Mouse (Mus musculus) liver, embryonic 11.5 days (tissue): ENCODE measurements at regions not wholly inside any gene's neighbourhood (a gene's known extent, or its start where the extent isn't known, plus 50 kb on each side); places are given as distances from the start of the nearest gene placed in this dataset.

Experiments used
- ATAC-seq: fragments of 200-750 bp; cut with Nextera tagmentation; replicated peaks from 2 replicates; pipeline ENCODE4 v1.8.0; 2017; ENCODE audit warnings: moderate number of reproducible peaks, mild to moderate bottlenecking, moderate TSS enrichment, moderate library complexity; ENCODE audit not compliant: low FRiP score
- DNase-seq: peaks from one replicate; pipeline ENCODE4 v3.0.0-alpha.2; 2017; ENCODE audit warnings: low spot score
- H3K27ac ChIP-seq: fragments of 300-500 bp; sonication (generic); 2 replicates; pipeline ENCODE4 v1.5.1; 2014; ENCODE audit warnings: mild to moderate bottlenecking, low read depth, low read length, control low read depth
- H3K27me3 ChIP-seq: fragments of 300-500 bp; sonication (generic); replicated peaks from 2 replicates; pipeline ENCODE4 v1.6.1; 2014; ENCODE audit warnings: low read length, mixed read lengths; ENCODE audit not compliant: control insufficient read depth, insufficient read depth
- H3K36me3 ChIP-seq: fragments of 300-500 bp; sonication (generic); 2 replicates; pipeline ENCODE4 v1.6.1; 2014; ENCODE audit warnings: mild to moderate bottlenecking, low read length, moderate library complexity, mixed read lengths; ENCODE audit not compliant: control insufficient read depth, insufficient read depth
- H3K4me1 ChIP-seq: fragments of 300-500 bp; sonication (generic); replicated peaks from 2 replicates; pipeline ENCODE4 v1.6.1; 2014; ENCODE audit warnings: low read length, mixed read lengths; ENCODE audit not compliant: control insufficient read depth, insufficient read depth
- H3K4me2 ChIP-seq: fragments of 300-500 bp; sonication (generic); 2 replicates; pipeline ENCODE4 v1.6.1; 2014; ENCODE audit warnings: mild to moderate bottlenecking, control low read depth, moderate library complexity
- H3K4me3 ChIP-seq: fragments of 300-500 bp; sonication (generic); 2 replicates; pipeline ENCODE4 v1.5.1; 2014; ENCODE audit warnings: low read depth, low read length, control low read depth
- H3K9ac ChIP-seq: fragments of 300-500 bp; sonication (generic); 2 replicates; pipeline ENCODE4 v1.6.1; 2014; ENCODE audit warnings: low read depth, low read length, control low read depth
- H3K9me3 ChIP-seq: fragments of 300-500 bp; sonication (generic); 2 replicates; pipeline ENCODE4 v1.6.1; 2016; ENCODE audit warnings: low read length, inconsistent platforms, mixed read lengths; ENCODE audit not compliant: control insufficient read depth
- WGBS: fragments of 180-500 bp; shearing (Covaris S2); extraction: QIAGEN DNeasy Blood & Tissue Kit; methylation state at CpG from one replicate; pipeline ENCODE4 v1.1.7; 2014; 5-methylcytosine and 5-hydroxymethylcytosine counted together

GRCm38 (mm10) chr13:71320489-71320888 lies 478.9 kb upstream of the Adamts16 start:
- no peak overlapping the region for H3K9ac ChIP-seq
- H3K4me1 ChIP-seq = no peaks in the 10 kb centered on the region
- DNase-seq (no peak), ATAC-seq (no peak)
- WGBS = 79% methylated on average over 3 of the region's 3 CpGs
- H3K27me3 ChIP-seq = no peaks in the 10 kb centered on the region
- no peaks in the 10 kb centered on the region for H3K36me3 ChIP-seq
- H3K9me3 ChIP-seq = no peaks in the 10 kb centered on the region
- no peak overlapping the region for H3K27ac ChIP-seq
- H3K4me3 ChIP-seq = no peak overlapping the region
- no peak overlapping the region for H3K4me2 ChIP-seq

GRCm38 (mm10) chr13:71303956-71304355 lies 462.3 kb upstream of the Adamts16 start:
- H3K4me2 ChIP-seq = no peak overlapping the region
- DNase-seq = no peak
- no peaks in the 10 kb centered on the region for H3K27me3 ChIP-seq
- no peak overlapping the region for H3K9ac ChIP-seq
- no peak overlapping the region for H3K4me3 ChIP-seq
- no peak for ATAC-seq
- H3K4me1 ChIP-seq = no peaks in the 10 kb centered on the region
- no peaks in the 10 kb centered on the region for H3K36me3 ChIP-seq
- 86% methylated on average over 4 of the region's 4 CpGs for WGBS
- no peak overlapping the region for H3K27ac ChIP-seq
- H3K9me3 ChIP-seq = no peaks in the 10 kb centered on the region

GRCm38 (mm10) chr13:71275991-71276390 lies 434.4 kb upstream of the Adamts16 start:
- Histone ChIP-seq H3K4me2 (no peak overlapping the region), H3K4me3 (no peak overlapping the region), H3K9ac (no peak overlapping the region), H3K4me1 (no peaks in the 10 kb centered on the region), H3K27me3 (no peaks in the 10 kb centered on the region), H3K36me3 (no peaks in the 10 kb centered on the region), H3K9me3 (peaks cover 4% of the 10 kb centered on the region; the same call in 1 of the 2 replicates), H3K27ac (no peak overlapping the region)
- no peak for DNase-seq
- 72% methylated on average over 2 of the region's 2 CpGs for WGBS
- no peak for ATAC-seq

- no peak for DNase-seq
- Histone ChIP-seq H3K9ac (no peak overlapping the region), H3K4me2 (no peak overlapping the region), H3K27me3 (no peaks in the 10 kb centered on the region), H3K36me3 (no peaks in the 10 kb centered on the region), H3K9me3 (no peaks in the 10 kb centered on the region), H3K4me3 (no peak overlapping the region), H3K27ac (no peak overlapping the region), H3K4me1 (no peaks in the 10 kb centered on the region)
- no peak for ATAC-seq
- 65% methylated on average over 3 of the region's 3 CpGs for WGBS
Observed at GRCm38 (mm10) chr13:71274139-71274538, 432.5 kb upstream of the Adamts16 start.

GRCm38 (mm10) chr13:71273485-71273884 lies 431.9 kb upstream of the Adamts16 start:
- no peak for DNase-seq
- Histone ChIP-seq H3K27ac (no peak overlapping the region), H3K4me2 (no peak overlapping the region), H3K4me1 (no peaks in the 10 kb centered on the region), H3K36me3 (no peaks in the 10 kb centered on the region), H3K4me3 (no peak overlapping the region), H3K27me3 (no peaks in the 10 kb centered on the region), H3K9me3 (no peaks in the 10 kb centered on the region), H3K9ac (no peak overlapping the region)
- 92% methylated on average over 5 of the region's 5 CpGs for WGBS
- no peak for ATAC-seq

GRCm38 (mm10) chr13:71273067-71273466 lies 431.5 kb upstream of the Adamts16 start:
- WGBS = 67% methylated on average over 1 of the region's 1 CpGs
- ATAC-seq (no peak), DNase-seq (no peak)
- Histone ChIP-seq H3K4me2 (no peak overlapping the region), H3K4me1 (no peaks in the 10 kb centered on the region), H3K27ac (no peak overlapping the region), H3K9ac (no peak overlapping the region), H3K9me3 (no peaks in the 10 kb centered on the region), H3K27me3 (no peaks in the 10 kb centered on the region), H3K36me3 (no peaks in the 10 kb centered on the region), H3K4me3 (no peak overlapping the region)

- H3K9ac ChIP-seq = no peak overlapping the region
- H3K4me1 ChIP-seq = no peaks in the 10 kb centered on the region
- H3K9me3 ChIP-seq = no peaks in the 10 kb centered on the region
- H3K4me3 ChIP-seq = no peak overlapping the region
- H3K27ac ChIP-seq = no peak overlapping the region
- ATAC-seq (no peak), DNase-seq (no peak)
- 68% methylated on average over 5 of the region's 5 CpGs for WGBS
- no peaks in the 10 kb centered on the region for H3K27me3 ChIP-seq
- H3K4me2 ChIP-seq = no peak overlapping the region
- no peaks in the 10 kb centered on the region for H3K36me3 ChIP-seq
Observed at GRCm38 (mm10) chr13:71272431-71272830, 430.8 kb upstream of the Adamts16 start.

GRCm38 (mm10) chr13:71271727-71272418 lies 430.3 kb upstream of the Adamts16 start:
- H3K9me3 ChIP-seq = no peaks in the 10 kb centered on the region
- H3K4me3 ChIP-seq = no peak overlapping the region
- H3K4me1 ChIP-seq = no peaks in the 10 kb centered on the region
- H3K4me2 ChIP-seq = no peak overlapping the region
- no peaks in the 10 kb centered on the region for H3K36me3 ChIP-seq
- no peaks in the 10 kb centered on the region for H3K27me3 ChIP-seq
- no peak overlapping the region for H3K27ac ChIP-seq
- no peak for ATAC-seq
- WGBS = 63% methylated on average over 6 of the region's 6 CpGs
- no peak for DNase-seq
- no peak overlapping the region for H3K9ac ChIP-seq

GRCm38 (mm10) chr13:71270370-71270769 lies 428.8 kb upstream of the Adamts16 start:
- no peaks in the 10 kb centered on the region for H3K4me1 ChIP-seq
- no peak overlapping the region for H3K27ac ChIP-seq
- H3K9me3 ChIP-seq = no peaks in the 10 kb centered on the region
- DNase-seq (no peak), ATAC-seq (no peak)
- WGBS = 67% methylated on average over 8 of the region's 8 CpGs
- no peaks in the 10 kb centered on the region for H3K36me3 ChIP-seq
- no peaks in the 10 kb centered on the region for H3K27me3 ChIP-seq
- H3K4me3 ChIP-seq = no peak overlapping the region
- no peak overlapping the region for H3K9ac ChIP-seq
- no peak overlapping the region for H3K4me2 ChIP-seq
